Mouse (Mus musculus): ENCODE results near the gene Tmem119.

Gene Tmem119

GRCm38 (mm10) chr5:113755347-113756030 is 44.8 kb downstream of the Tmem119 start:
- DNase-seq, result no peak

DNA sequence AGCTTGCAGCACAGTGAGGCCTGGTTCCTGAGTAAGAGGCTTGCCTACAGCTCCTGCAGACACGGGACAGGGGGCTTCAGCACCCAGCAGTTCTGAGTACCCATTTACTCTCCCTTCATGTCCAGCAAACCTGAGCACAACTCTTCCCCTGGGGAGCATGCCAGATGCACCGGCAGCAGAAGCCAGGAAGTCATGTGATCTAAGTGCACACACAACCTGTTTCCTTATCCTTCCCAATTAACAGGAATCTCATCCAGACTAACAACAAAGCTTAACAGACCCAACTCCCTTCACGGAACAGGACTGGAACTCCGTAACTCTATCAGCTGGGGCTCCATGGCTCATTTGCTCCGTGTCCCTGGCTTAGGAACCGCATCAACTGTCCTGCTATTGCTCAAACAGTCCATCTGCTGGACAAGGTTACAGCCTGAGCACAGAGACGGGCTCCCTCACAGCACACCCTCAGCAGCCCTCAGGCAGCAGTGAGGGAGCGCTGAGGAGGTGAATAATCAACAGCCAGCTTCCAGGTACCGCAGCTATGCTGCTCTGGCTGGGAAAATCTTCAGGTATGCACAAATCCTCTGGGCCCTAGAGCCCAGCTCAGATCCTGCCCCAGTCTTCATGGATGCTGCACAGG is 48.7 kb downstream of the Tmem119 start:
- DNase-seq, result no peak

DNA sequence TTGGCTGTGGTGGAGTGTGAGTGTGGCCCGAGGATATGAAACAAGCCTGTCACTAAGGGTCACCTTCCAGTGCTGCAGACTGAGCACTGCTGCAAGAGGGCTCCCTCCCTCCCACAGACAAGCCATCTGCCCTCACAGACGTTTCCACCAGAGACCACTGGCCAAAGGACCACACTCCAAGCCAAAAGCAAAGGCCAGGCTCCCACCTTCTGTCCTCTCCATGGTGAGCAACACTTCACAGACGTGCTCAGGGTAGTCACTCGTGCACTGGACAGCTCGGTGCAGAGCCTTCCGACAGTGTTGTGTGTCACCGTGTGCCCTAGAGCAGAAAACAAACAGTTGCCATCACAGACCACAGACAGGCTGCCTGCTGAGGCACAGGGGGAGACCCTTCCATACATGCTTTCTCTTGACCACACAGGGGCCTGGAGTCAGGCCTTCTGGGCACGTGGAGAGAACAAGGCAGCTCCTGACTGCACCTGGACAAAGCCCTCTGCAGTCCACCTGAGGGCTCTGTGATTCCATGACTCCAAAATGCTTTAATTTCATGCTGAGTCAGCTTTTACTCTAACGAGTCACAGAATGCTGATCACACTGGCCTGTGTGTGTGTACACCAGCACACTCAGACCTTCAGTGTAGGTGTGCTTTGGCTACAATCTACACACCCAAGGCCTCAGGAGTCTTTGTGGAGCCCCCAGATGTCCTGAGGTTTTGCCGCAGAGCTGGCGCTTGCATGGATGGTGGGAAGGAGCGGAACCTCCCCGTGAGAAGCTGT is 51.6 kb downstream of the Tmem119 start:
- no peak for DNase-seq

GRCm38 (mm10) chr5:113747629-113748028 is 52.7 kb downstream of the Tmem119 start:
- DNase-seq, result no peak
